Mouse (Mus musculus) ovary, adult 18-20 months (tissue): Measurements from ENCODE around the gene Rhbdf2.
A peak's percentile ranks its signal among the peaks of the same experiment; 100 is the strongest.

ENCODE experiments used
- DNase-seq: peaks from one replicate; pipeline ENCODE4 v3.0.0; 2022; ENCODE audit warnings: low spot score, mixed read lengths

The Rhbdf2 gene

DNA sequence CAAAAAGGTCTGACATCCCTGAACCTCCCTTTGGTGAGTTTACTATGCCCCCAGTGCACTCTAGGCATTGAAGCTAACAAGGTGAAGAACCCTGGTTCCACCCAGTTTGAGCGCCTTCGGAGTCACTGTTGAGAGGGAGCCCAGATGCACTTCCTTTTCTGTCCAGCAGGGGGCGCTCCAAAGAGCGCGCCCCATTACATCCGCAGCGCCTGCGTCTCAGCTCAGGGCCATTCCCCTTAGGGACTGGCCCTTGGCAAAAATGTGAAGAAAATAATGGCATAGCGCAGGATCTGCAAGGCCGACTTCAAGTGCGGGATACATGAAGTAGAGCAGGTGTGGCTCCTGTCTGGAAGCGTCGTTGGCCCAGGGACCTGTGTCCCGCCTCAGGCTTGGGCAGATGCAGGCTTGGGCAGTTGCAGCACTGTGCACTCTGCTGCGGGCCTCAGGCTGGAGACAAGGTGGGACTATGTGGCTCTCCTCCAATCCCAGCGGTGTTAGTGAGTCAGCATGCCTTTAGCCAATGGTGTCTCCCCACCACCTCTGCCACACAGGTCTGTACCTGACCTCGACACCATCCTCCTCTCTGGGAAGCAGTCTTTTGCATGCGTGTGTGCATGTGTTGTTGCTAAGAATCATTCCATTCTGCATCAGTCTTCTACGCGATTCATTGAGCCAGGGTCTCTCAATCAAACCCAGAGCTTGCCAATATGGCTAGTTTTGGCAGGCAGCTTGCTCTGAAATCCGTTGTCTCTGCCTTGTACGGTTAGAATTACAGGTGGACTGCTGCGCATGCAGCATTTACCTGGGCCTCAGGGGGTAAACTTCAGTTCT is 39.8 kb downstream of the Rhbdf2 start:
- DNase-seq: no peak

- no peak for DNase-seq
Observed at GRCm38 (mm10) chr11:116586310-116586709, 40.5 kb downstream of the Rhbdf2 start, which contains the start of gene Aanat. Gene Aanat (plus strand): TSS chr11:116586432.

GRCm38 (mm10) chr11:116585682-116586081 is 41.1 kb downstream of the Rhbdf2 start:
- DNase-seq: no peak

DNA sequence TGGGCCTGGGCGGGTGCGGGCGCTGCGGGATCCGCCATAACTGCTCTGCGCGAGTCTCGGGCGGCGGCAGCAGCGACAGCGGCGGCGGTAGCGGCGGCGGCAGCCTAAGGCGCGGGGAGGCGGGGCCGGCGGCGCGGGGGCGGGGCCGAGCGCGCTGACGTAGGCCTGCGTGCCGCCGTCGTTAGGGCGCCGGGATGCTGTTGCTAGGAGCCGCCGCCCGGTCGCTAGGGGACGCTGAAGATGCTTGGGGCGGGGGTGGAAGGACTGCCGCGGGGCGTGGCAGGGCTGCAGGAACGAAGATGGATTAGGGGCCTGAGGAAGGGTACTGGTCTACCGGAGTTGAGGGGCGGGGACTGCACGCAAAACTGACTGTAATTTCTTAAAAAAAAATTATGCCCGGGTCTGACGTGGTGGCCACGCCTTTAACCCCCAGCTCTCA is 45.4 kb downstream of the Rhbdf2 start, which contains the start of gene Ube2o:
Gene Ube2o, minus strand, starts transcription at position 72 of the 439 bp plus-strand sequence.
- peak; percentile 72 for DNase-seq

GRCm38 (mm10) chr11:116580711-116581375 is 46.0 kb downstream of the Rhbdf2 start:
- DNase-seq: peak; percentile 39

GRCm38 (mm10) chr11:116580031-116580652 is 46.7 kb downstream of the Rhbdf2 start:
- no peak for DNase-seq

DNA sequence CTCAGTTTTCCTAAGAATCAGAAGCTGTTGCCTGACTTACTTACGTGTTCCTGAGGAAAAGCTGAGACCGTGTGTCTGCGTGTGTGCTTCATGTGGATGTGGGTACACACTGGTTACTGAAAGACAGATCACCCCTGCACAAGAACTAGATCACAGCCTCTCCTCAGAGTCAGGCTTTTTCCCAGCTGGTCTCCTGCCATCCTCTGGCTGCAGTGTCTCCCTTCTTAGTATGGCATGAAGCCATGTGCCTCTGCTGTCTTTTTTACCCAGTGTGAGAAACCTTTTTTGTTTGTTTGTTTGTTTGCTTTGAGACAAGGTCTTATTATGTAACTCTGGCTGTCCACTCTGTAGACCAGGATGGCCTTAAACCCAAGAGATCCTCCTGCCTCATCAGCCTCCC is 47.5 kb downstream of the Rhbdf2 start:
- DNase-seq: no peak

GRCm38 (mm10) chr11:116575396-116575795 is 51.4 kb downstream of the Rhbdf2 start:
- peak; percentile 58 for DNase-seq

DNA sequence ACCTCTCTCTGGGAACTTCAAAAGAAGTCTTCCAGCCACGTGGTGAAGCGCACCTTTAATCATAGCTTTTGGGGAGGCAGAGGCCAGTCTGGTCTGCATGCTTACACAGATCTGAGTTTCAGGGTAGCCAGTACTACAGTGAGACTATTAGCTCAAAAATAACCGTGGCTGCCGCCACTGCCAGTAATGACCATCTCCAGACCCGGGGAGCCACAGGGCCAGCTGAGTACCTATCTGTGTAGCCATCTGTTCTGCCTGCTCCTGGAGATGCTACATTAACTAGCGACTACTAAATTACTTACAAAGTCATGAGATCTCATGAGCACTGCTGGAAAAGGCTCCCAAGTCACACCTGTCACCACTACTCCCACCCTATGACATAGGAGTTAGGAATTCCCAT is 51.8 kb downstream of the Rhbdf2 start:
- DNase-seq: no peak

DNA sequence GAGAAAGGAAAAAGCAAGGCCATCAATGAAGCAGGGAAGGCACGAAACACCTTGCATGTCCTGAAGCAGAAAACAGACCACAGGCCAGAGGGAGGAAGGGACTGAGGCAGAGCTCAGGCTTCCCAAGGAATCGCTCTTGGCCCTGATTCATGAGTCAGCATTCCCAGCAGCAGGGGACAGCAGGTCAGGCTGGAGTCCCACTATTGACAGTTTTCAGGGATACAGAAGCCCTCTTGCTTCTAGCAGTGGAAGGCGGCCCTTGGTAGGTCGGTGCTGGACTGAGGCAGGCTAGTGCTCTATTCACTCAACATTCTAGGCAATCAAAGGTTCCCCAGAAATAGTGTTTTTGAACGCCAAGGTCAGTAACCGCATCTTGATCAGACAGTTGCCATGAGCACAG is 52.3 kb downstream of the Rhbdf2 start:
- DNase-seq: no peak

GRCm38 (mm10) chr11:116572756-116573543 is 53.9 kb downstream of the Rhbdf2 start:
- DNase-seq: no peak

DNA sequence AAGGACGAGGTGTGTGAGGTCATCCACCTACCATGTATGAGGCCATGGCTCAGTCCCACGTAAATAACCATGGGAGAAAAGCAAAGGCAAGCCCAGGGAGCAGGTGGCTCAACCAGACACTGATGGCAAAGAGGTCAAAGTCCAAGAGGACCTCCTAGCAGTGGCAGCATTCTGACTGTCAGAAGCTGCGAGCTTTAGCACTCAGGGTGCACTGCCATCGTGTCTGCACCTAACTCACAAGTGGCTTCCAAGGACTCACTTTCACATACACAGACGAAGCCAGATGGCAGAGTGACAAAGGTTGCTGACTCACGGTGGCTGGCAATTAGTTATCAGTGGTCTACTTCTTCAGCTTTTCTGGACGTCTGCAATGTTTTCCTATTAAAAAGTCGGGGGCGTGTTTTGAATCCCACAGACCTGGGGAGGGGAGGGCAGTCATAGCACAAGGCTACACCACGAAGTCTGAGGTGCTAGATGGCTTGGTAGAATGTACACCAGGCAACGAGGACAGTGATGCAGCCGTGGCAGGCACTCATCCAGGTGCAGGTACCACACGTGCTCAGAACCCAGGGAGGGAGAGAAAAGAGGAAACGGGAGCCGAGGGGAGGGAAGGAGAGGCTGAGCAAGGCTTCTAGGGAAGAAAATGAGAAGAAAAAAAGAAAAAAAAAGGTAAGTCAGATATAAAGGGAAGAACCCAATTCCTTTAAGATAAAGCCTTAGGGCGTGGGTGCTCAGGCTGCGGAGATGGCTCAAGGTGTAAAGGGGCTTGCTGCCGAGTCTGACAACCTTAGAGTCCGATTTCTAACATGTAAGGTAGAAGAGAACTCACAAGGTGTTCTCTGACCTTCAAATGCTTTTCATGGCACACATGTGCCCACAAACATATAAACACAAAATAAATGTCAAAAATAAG is 54.8 kb downstream of the Rhbdf2 start:
- DNase-seq: peak; percentile 60

- DNase-seq: no peak
Observed at GRCm38 (mm10) chr11:116570821-116571220, 56.0 kb downstream of the Rhbdf2 start.

GRCm38 (mm10) chr11:116567531-116567930 is 59.3 kb downstream of the Rhbdf2 start:
- no peak for DNase-seq

DNA sequence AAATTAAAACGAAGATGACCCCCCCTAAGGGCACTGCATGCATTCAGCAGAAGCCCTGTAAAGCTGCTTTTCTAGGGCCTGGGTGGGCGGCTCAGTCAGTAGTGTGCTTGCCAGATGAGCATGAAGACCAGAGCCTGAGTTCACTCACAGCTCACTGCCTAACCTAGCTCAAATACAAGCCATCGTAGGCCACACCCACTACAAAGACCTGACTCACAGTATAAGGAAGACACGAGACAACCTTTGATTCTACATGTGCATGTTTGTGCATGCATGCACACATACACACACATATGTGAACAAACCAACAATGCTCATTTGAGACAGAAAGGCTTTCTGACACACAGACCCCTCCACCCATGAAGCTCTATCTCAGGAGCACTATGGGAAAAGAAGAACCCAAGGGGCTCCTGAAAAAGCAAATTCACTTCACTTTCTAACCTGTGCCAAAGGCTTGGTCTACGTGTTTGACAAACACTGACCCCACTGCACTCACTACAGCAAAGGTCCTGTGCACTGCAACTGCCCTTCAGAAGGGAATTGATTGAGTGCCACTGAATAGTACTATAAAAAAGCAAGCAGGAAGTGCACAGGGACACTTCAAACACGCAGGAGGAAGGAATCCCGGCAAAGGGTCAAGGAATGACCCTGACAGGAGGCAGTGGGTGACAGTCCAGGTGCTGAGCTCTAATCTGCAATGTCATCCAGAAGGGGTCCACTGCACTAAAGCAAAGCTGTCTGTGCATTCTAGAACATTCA is 61.4 kb downstream of the Rhbdf2 start:
- DNase-seq: no peak

DNA sequence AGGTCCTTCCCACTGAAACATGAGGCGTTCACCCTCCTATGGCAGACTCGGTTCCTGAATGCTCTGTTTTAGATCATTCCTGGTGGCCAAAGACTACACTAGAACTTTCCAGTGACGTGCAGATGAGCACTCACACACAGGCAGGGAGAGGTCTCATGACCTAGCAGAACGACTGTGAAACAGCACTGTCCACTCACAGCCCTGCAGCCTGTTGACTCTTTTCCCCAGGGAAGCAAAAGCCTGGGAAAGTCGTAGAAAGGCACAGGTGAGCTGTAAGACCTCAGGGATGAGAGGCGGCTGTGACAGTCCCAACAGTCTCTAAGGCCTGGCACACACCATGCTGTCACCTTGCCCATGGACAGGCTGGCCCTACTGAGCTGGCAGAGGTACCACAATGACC is 70.5 kb downstream of the Rhbdf2 start:
- DNase-seq: no peak

- DNase-seq: no peak
Observed at GRCm38 (mm10) chr11:116555572-116555971, 71.2 kb downstream of the Rhbdf2 start.

GRCm38 (mm10) chr11:116554171-116554878 is 72.5 kb downstream of the Rhbdf2 start:
- DNase-seq: no peak

DNA sequence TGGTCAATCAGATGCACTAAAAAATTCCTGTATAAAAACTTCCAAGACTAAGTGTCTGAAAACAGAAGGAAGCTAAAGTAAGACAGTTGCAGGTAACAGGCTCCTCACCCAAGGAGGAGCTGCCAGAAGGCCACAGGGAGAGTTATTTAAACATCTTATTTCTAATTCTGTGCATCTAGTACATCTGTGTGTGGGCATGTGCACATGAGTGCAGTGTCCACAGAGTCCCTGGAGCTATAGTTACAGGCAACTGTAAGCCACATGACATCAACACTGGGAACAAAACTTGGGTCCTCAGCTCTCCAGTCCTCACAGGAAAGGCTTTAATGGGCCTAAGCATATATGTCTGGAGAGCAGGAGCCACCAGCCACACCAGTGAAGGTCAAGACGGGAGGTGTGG is 74.6 kb downstream of the Rhbdf2 start:
- no peak for DNase-seq
